Mouse (Mus musculus): ENCODE data around the gene Gm11237.
"Not testable (repeated sequence)": the region's sequence is repeated elsewhere in the genome, so short reads cannot be mapped to it uniquely, and the experiment has no call there.

- not testable (repeated sequence) for TF ChIP-seq CTCF (IDR thresholded peaks at IDR 0.05; ENCODE audit: control insufficient read depth, insufficient read depth, low read length); POLR2A (IDR thresholded peaks at IDR 0.05; ENCODE audit: borderline replicate concordance, control insufficient read depth, low read depth, low read length)
Measured at GRCm38 (mm10) chr4:73607581-73607980, 15.2 kb upstream of the Gm11237 start, which contains the start of gene Gm11238.
